Mouse (Mus musculus) limb, embryonic 14.5 days (tissue): Measurements from ENCODE around the gene Rinl. TPM values are rescaled to one million over a fixed set of nuclear protein-coding genes. Genes with fewer than 3 reads are reported as not detected.

Experiments used
- ATAC-seq: fragments of 200-750 bp; cut with Nextera tagmentation; 2 replicates; pipeline ENCODE4 v1.8.0; 2017; ENCODE audit warnings: low read depth, moderate number of reproducible peaks, moderate TSS enrichment; ENCODE audit not compliant: low FRiP score
- DNase-seq: peaks from one replicate; pipeline ENCODE4 v3.0.0-alpha.2; 2015; ENCODE audit warnings: low spot score
- H3K27ac ChIP-seq: fragments of 300-500 bp; sonication (generic); replicated peaks from 2 replicates; pipeline ENCODE4 v1.5.1; 2014; ENCODE audit warnings: low read depth, mild to moderate bottlenecking, low read length, moderate library complexity, mixed read lengths
- H3K27me3 ChIP-seq: fragments of 300-500 bp; sonication (generic); 2 replicates; pipeline ENCODE4 v1.6.1; 2014; ENCODE audit warnings: low read length, mixed read lengths; ENCODE audit not compliant: control insufficient read depth, insufficient read depth
- H3K36me3 ChIP-seq: fragments of 300-500 bp; sonication (generic); 2 replicates; pipeline ENCODE4 v1.6.1; 2014; ENCODE audit warnings: mild to moderate bottlenecking, low read length, moderate library complexity, mixed read lengths; ENCODE audit not compliant: control insufficient read depth, insufficient read depth
- H3K4me1 ChIP-seq: fragments of 300-500 bp; sonication (generic); 2 replicates; pipeline ENCODE4 v1.6.1; 2014; ENCODE audit warnings: antibody characterized with exemption, low read length, mixed read lengths; ENCODE audit not compliant: control insufficient read depth, insufficient read depth
- H3K4me2 ChIP-seq: fragments of 300-500 bp; sonication (generic); replicated peaks from 2 replicates; pipeline ENCODE4 v1.6.1; 2014; ENCODE audit warnings: low read depth, mild to moderate bottlenecking, low read length, moderate library complexity; ENCODE audit not compliant: severe bottlenecking
- H3K4me3 ChIP-seq: fragments of 300-500 bp; sonication (generic); replicated peaks from 2 replicates; pipeline ENCODE4 v1.5.1; 2014; ENCODE audit warnings: low read length
- H3K9ac ChIP-seq: fragments of 300-500 bp; sonication (generic); 2 replicates; pipeline ENCODE4 v1.6.1; 2014; ENCODE audit warnings: mild to moderate bottlenecking, low read depth, low read length, moderate library complexity; ENCODE audit not compliant: severe bottlenecking
- H3K9me3 ChIP-seq: fragments of 300-500 bp; sonication (generic); 2 replicates; pipeline ENCODE4 v1.6.1; 2016; ENCODE audit warnings: low read length; ENCODE audit not compliant: control insufficient read depth
- POLR2A ChIP-seq: fragments of 200-500 bp; IDR thresholded peaks from 2 replicates; pipeline ENCODE4 v1.8.0; 2012; ENCODE audit warnings: inconsistent platforms, mild to moderate bottlenecking, moderate library complexity, borderline replicate concordance; ENCODE audit not compliant: insufficient read depth, insufficient read length; ENCODE audit errors: extremely low read depth
- WGBS: fragments of 180-500 bp; shearing (Covaris S2); extraction: QIAGEN DNeasy Blood & Tissue Kit; methylation state at CpG from one replicate; pipeline ENCODE4 v1.1.7; 2014; 5-methylcytosine and 5-hydroxymethylcytosine counted together
- polyA plus RNA-seq, 2 experiments: library from polyadenylated mRNA; depleted of rRNA in 1 of 2; stranded (reverse) in 1 of 2; unstranded in 1 of 2; fragments of >200 nt; fragmentation: Nextera tagmentation in 1 of 2; extraction: Ambion mirVana in 1 of 2; gene quantifications; 2 replicates each; pipeline versions ENCODE4 v1.2.1 to v1.2.3; 2012 to 2014

Gene Rinl
- polyA plus RNA-seq, 2 experiments = 2.3 to 2.6 TPM

GRCm38 (mm10) chr7:28808221-28808941 lies 19.6 kb downstream of the Rinl start, which contains the start of gene Hnrnpl:
Gene Hnrnpl (plus strand): TSS chr7:28808541.
- DNase-seq = peak; percentile 69
- H3K27ac ChIP-seq = peak within 1 kb of the TSS; percentile 100
- H3K4me1 ChIP-seq = peaks cover 26% of the 10 kb centered on the region
- WGBS = 4% methylated on average over 33 of the region's 35 CpGs
- H3K27me3 ChIP-seq = no peaks in the 10 kb centered on the region
- TF ChIP-seq POLR2A = no peak
- peak; percentile 12 for ATAC-seq
- peak within 1 kb of the TSS; percentile 94 for H3K4me2 ChIP-seq
- H3K9ac ChIP-seq = peak within 1 kb of the TSS; percentile 88
- peak within 1 kb of the TSS; percentile 69 for H3K4me3 ChIP-seq
- H3K9me3 ChIP-seq = no peaks in the 10 kb centered on the region
- peaks cover 15% of the 10 kb centered on the region for H3K36me3 ChIP-seq

GRCm38 (mm10) chr7:28808957-28809393 lies 20.2 kb downstream of the Rinl start:
- H3K9me3 ChIP-seq = no peaks in the 10 kb centered on the region
- DNase-seq = peak; percentile 94
- H3K4me1 ChIP-seq = peaks cover 22% of the 10 kb centered on the region
- H3K9ac ChIP-seq = peak overlapping the region; percentile 88
- ATAC-seq = peak; percentile 67
- peak overlapping the region; percentile 69 for H3K4me3 ChIP-seq
- peak overlapping the region; percentile 94 for H3K4me2 ChIP-seq
- WGBS = 0% methylated on average over 19 of the region's 32 CpGs
- peak overlapping the region; percentile 100 for H3K27ac ChIP-seq
- H3K36me3 ChIP-seq = peaks cover 21% of the 10 kb centered on the region
- H3K27me3 ChIP-seq = no peaks in the 10 kb centered on the region
- peak; percentile 89; the same call in 1 of the 2 replicates for TF ChIP-seq POLR2A

GRCm38 (mm10) chr7:28809401-28810089 lies 20.8 kb downstream of the Rinl start:
- under 1% methylated on average over 35 of the region's 35 CpGs for WGBS

GRCm38 (mm10) chr7:28810107-28811066 lies 21.6 kb downstream of the Rinl start:
- H3K27me3 ChIP-seq = no peaks in the 10 kb centered on the region
- peaks cover 20% of the 10 kb centered on the region for H3K4me1 ChIP-seq
- DNase-seq (peak; percentile 100), ATAC-seq (peak; percentile 91)
- H3K4me2 ChIP-seq = peak overlapping the region; percentile 94
- WGBS = 1% methylated on average over 70 of the region's 70 CpGs
- H3K27ac ChIP-seq = peak overlapping the region; percentile 100
- peak overlapping the region; percentile 69 for H3K4me3 ChIP-seq
- peak overlapping the region; percentile 88 for H3K9ac ChIP-seq
- peak; percentile 86 for TF ChIP-seq POLR2A
- H3K9me3 ChIP-seq = no peaks in the 10 kb centered on the region
- H3K36me3 ChIP-seq = peaks cover 35% of the 10 kb centered on the region

More at GRCm38 (mm10) chr7:28809401-28810089, 20.8 kb downstream of the Rinl start:
- peaks cover 27% of the 10 kb centered on the region for H3K36me3 ChIP-seq
- no peaks in the 10 kb centered on the region for H3K27me3 ChIP-seq
- TF ChIP-seq POLR2A = no peak
- H3K27ac ChIP-seq = peak overlapping the region; percentile 100
- peak overlapping the region; percentile 88 for H3K9ac ChIP-seq
- H3K4me2 ChIP-seq = peak overlapping the region; percentile 94
- peak; percentile 1; the same call in 1 of the 2 replicates for ATAC-seq
- peak overlapping the region; percentile 69 for H3K4me3 ChIP-seq
- peak; percentile 55 for DNase-seq
- H3K9me3 ChIP-seq = no peaks in the 10 kb centered on the region
- peaks cover 20% of the 10 kb centered on the region for H3K4me1 ChIP-seq

GRCm38 (mm10) chr7:28811228-28811627 lies 22.5 kb downstream of the Rinl start:
- TF ChIP-seq POLR2A = no peak
- Histone ChIP-seq H3K27me3 (no peaks in the 10 kb centered on the region), H3K4me1 (peaks cover 20% of the 10 kb centered on the region), H3K9ac (peak overlapping the region; percentile 88), H3K27ac (peak overlapping the region; percentile 96), H3K9me3 (no peaks in the 10 kb centered on the region), H3K4me3 (peak overlapping the region; percentile 69), H3K4me2 (peak overlapping the region; percentile 78), H3K36me3 (peaks cover 43% of the 10 kb centered on the region)
- peak; percentile 96 for DNase-seq
- ATAC-seq = peak; percentile 28
- WGBS = 0% methylated on average over 31 of the region's 40 CpGs
